Mouse (Mus musculus): ENCODE measurements around the gene Pkp4. TPM values are rescaled to one million over a fixed set of nuclear protein-coding genes. Genes with fewer than 3 reads are reported as not detected.

Gene Pkp4
- total RNA-seq, 1 experiment = 54.3 TPM

DNA sequence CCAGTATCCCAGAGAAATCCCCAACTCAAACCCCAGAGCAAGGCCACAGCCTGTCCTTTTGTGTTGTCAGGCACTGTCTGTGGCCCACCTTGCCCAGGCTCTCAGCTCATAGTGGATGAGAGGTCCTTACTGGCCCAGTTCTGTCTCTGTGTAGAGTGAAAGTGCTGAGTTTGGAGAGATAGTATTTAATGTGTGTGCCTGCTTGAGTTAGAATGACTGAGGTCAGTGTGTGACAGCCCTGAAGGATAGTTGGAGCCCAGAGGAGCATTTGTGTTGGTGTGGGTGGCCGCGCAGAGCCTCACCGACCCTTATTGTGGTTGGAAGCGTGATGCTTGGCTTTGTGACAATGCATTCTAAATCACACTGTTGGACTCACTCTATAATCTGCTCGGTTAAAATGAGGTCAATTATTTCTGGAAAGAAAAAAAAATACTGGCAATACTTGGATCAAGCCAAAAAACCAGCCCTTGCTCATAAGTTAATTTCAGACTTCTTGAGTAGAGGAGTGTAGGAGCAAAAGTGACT lies 29.1 kb downstream of the Pkp4 start:
- peaks cover 3 to 7% of the 10 kb centered on the region in 2 experiments; a peak in 3 of 4 replicates for H3K4me1 ChIP-seq (ENCODE audit: control insufficient read depth in 2 of 2, insufficient read depth in 2 of 2, low read length in 2 of 2, poor library complexity in 1 of 2)
- TF ChIP-seq HCFC1 (IDR thresholded peaks at IDR 0.05; ENCODE audit: borderline replicate concordance, insufficient read depth, low read length) (no peak), CHD2 (IDR thresholded peaks at IDR 0.05; ENCODE audit: low read depth, low read length) (no peak), ZC3H11A (IDR thresholded peaks at IDR 0.05; ENCODE audit: borderline replicate concordance, low read depth, low read length) (no peak), MAFK (IDR thresholded peaks at IDR 0.05; ENCODE audit: insufficient read depth, low read depth, low read length) (no peak)
- H3K9ac ChIP-seq (ENCODE audit: insufficient read depth, low read depth, low read length, poor library complexity, severe bottlenecking) = no peak overlapping the region
- no peak for DNase-seq (ENCODE audit: low read depth, low spot score)
- H3K36me3 ChIP-seq (ENCODE audit: control insufficient read depth, insufficient read depth, low read length, poor library complexity, severe bottlenecking) = peaks cover 13% of the 10 kb centered on the region; the same call in 1 of the 2 replicates
- no peak overlapping the region for H3K4me3 ChIP-seq (ENCODE audit: insufficient read depth in 1 of 2, low read depth in 1 of 2, low read length in 2 of 2, poor library complexity in 1 of 2, severe bottlenecking in 1 of 2)
- in situ Hi-C loops (cut with MboI; ENCODE audit: low sequenced_read_pairs in 2 of 2, unreplicated experiment in 2 of 2) = no loop called here
- H3K27ac ChIP-seq (ENCODE audit: insufficient read depth, low read depth, low read length, poor library complexity, severe bottlenecking) = no peak overlapping the region
- H3K9me3 ChIP-seq (ENCODE audit: control insufficient read depth, insufficient read depth, low read depth, low read length) = no peaks in the 10 kb centered on the region

DNA sequence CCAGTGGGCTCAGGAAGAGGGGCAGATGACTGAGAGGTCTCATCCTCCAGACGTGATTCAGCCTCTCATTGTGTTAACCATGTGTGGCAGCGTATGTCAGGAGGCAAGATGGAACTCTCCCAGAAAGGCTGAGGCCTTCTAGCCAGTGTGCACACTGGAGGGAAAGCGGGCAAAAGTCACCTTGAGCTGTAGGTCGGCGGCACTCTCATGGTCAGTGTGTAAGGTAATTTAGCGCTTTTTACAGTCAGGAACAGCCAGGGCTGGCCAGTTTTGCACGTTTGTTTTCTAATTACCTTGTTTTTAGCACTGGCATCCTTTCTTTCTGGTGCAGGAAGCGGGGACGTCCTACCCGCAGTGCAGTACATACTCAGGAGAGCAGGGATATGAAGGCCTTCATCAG lies 29.5 kb downstream of the Pkp4 start:
- DNase-seq (ENCODE audit: low read depth, low spot score) = no peak
- no peak overlapping the region for H3K9ac ChIP-seq (ENCODE audit: insufficient read depth, low read depth, low read length, poor library complexity, severe bottlenecking)
- H3K27ac ChIP-seq (ENCODE audit: insufficient read depth, low read depth, low read length, poor library complexity, severe bottlenecking) = no peak overlapping the region
- H3K4me1 ChIP-seq (ENCODE audit: control insufficient read depth in 2 of 2, insufficient read depth in 2 of 2, low read length in 2 of 2, poor library complexity in 1 of 2) = peaks cover 3 to 7% of the 10 kb centered on the region in 2 experiments; a peak in 3 of 4 replicates
- H3K4me3 ChIP-seq (ENCODE audit: insufficient read depth in 1 of 2, low read depth in 1 of 2, low read length in 2 of 2, poor library complexity in 1 of 2, severe bottlenecking in 1 of 2) = no peak overlapping the region
- peaks cover 13% of the 10 kb centered on the region; the same call in 1 of the 2 replicates for H3K36me3 ChIP-seq (ENCODE audit: control insufficient read depth, insufficient read depth, low read length, poor library complexity, severe bottlenecking)
- TF ChIP-seq ZC3H11A (IDR thresholded peaks at IDR 0.05; ENCODE audit: borderline replicate concordance, low read depth, low read length) = no peak
- TF ChIP-seq ZNF384 (IDR thresholded peaks at IDR 0.05; ENCODE audit: low read depth, low read length) = no peak
- no peak for TF ChIP-seq MAFK (IDR thresholded peaks at IDR 0.05; ENCODE audit: insufficient read depth, low read depth, low read length)
- no peak for TF ChIP-seq CHD2 (IDR thresholded peaks at IDR 0.05; ENCODE audit: low read depth, low read length)
- TF ChIP-seq HCFC1 (IDR thresholded peaks at IDR 0.05; ENCODE audit: borderline replicate concordance, insufficient read depth, low read length) = no peak
- no peaks in the 10 kb centered on the region for H3K9me3 ChIP-seq (ENCODE audit: control insufficient read depth, insufficient read depth, low read depth, low read length)
- in situ Hi-C loops (cut with MboI; ENCODE audit: low sequenced_read_pairs in 2 of 2, unreplicated experiment in 2 of 2) = no loop called here

DNA sequence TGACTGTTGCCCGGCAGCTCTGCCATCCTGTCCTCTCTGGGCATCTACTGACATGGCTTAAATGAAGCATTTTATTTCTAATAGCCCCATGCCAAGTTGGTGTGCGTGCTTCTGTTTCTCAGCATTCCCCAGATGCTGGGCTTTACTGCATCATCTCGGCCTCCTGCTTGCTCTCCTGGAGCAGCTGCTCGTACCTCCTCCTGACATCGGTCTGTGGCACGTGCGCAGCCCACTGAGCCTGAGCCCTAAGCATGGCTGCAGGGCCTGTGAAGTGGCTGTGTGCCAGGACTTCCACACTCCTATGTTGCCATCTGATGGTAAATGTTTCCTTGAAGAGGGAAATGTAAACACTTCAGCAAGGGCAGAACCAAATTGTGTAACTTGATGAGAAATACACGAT lies 30.8 kb downstream of the Pkp4 start:
- no peaks in the 10 kb centered on the region for H3K9me3 ChIP-seq (ENCODE audit: control insufficient read depth, insufficient read depth, low read depth, low read length)
- DNase-seq (ENCODE audit: low read depth, low spot score) = no peak
- no peak overlapping the region for H3K9ac ChIP-seq (ENCODE audit: insufficient read depth, low read depth, low read length, poor library complexity, severe bottlenecking)
- H3K4me1 ChIP-seq (ENCODE audit: control insufficient read depth in 2 of 2, insufficient read depth in 2 of 2, low read length in 2 of 2, poor library complexity in 1 of 2) = peaks cover 0 to 2% of the 10 kb centered on the region in 2 experiments; a peak in 2 of 4 replicates
- no peak overlapping the region for H3K4me3 ChIP-seq (ENCODE audit: insufficient read depth in 1 of 2, low read depth in 1 of 2, low read length in 2 of 2, poor library complexity in 1 of 2, severe bottlenecking in 1 of 2)
- in situ Hi-C loops (cut with MboI; ENCODE audit: low sequenced_read_pairs in 2 of 2, unreplicated experiment in 2 of 2) = no loop called here
- TF ChIP-seq MAFK (IDR thresholded peaks at IDR 0.05; ENCODE audit: insufficient read depth, low read depth, low read length) (no peak), HCFC1 (IDR thresholded peaks at IDR 0.05; ENCODE audit: borderline replicate concordance, insufficient read depth, low read length) (no peak), ZC3H11A (IDR thresholded peaks at IDR 0.05; ENCODE audit: borderline replicate concordance, low read depth, low read length) (no peak), CHD2 (IDR thresholded peaks at IDR 0.05; ENCODE audit: low read depth, low read length) (no peak), ZNF384 (IDR thresholded peaks at IDR 0.05; ENCODE audit: low read depth, low read length) (no peak)
- no peak overlapping the region for H3K27ac ChIP-seq (ENCODE audit: insufficient read depth, low read depth, low read length, poor library complexity, severe bottlenecking)
- H3K36me3 ChIP-seq (ENCODE audit: control insufficient read depth, insufficient read depth, low read length, poor library complexity, severe bottlenecking) = peaks cover 13% of the 10 kb centered on the region; the same call in 1 of the 2 replicates

DNA sequence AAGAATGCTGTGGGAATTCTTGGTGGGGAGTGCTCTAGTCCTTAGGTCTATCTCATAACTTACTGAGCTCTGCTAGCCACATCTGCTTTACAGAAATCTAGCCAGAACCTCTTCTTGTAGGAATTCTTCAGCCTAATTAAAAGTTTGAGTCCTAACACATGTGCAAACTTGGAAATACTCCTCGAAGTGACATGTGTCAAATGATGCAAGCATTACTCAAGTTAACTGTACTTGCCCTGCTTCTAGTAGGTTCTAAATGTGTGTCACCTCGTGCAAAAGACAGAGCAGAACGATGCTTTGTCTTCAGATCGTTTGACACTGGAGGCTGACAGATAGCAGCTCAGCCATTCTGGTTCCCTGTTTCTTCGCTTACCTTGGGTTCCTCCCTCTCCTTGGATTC lies 32.5 kb downstream of the Pkp4 start:
- in situ Hi-C loops (cut with MboI; ENCODE audit: low sequenced_read_pairs in 2 of 2, unreplicated experiment in 2 of 2) = no loop called here
- Histone ChIP-seq H3K9ac (ENCODE audit: insufficient read depth, low read depth, low read length, poor library complexity, severe bottlenecking) (no peak overlapping the region), H3K9me3 (ENCODE audit: control insufficient read depth, insufficient read depth, low read depth, low read length) (no peaks in the 10 kb centered on the region), H3K4me3 (ENCODE audit: insufficient read depth in 1 of 2, low read depth in 1 of 2, low read length in 2 of 2, poor library complexity in 1 of 2, severe bottlenecking in 1 of 2) (no peak overlapping the region), H3K4me1 (ENCODE audit: control insufficient read depth in 2 of 2, insufficient read depth in 2 of 2, low read length in 2 of 2, poor library complexity in 1 of 2) (peaks cover 2 to 4% of the 10 kb centered on the region in 2 experiments), H3K27ac (ENCODE audit: insufficient read depth, low read depth, low read length, poor library complexity, severe bottlenecking) (no peak overlapping the region), H3K36me3 (ENCODE audit: control insufficient read depth, insufficient read depth, low read length, poor library complexity, severe bottlenecking) (peaks cover 10% of the 10 kb centered on the region; the same call in 1 of the 2 replicates)
- no peak for TF ChIP-seq HCFC1 (IDR thresholded peaks at IDR 0.05; ENCODE audit: borderline replicate concordance, insufficient read depth, low read length)
- TF ChIP-seq MAFK (IDR thresholded peaks at IDR 0.05; ENCODE audit: insufficient read depth, low read depth, low read length) = no peak
- TF ChIP-seq CHD2 (IDR thresholded peaks at IDR 0.05; ENCODE audit: low read depth, low read length) = no peak
- TF ChIP-seq ZC3H11A (IDR thresholded peaks at IDR 0.05; ENCODE audit: borderline replicate concordance, low read depth, low read length) = no peak
- DNase-seq (ENCODE audit: low read depth, low spot score) = no peak

All from ES-E14 (cell line).